Mouse (Mus musculus): Measurements from ENCODE around the gene Sh3rf1.

Gene Sh3rf1

DNA sequence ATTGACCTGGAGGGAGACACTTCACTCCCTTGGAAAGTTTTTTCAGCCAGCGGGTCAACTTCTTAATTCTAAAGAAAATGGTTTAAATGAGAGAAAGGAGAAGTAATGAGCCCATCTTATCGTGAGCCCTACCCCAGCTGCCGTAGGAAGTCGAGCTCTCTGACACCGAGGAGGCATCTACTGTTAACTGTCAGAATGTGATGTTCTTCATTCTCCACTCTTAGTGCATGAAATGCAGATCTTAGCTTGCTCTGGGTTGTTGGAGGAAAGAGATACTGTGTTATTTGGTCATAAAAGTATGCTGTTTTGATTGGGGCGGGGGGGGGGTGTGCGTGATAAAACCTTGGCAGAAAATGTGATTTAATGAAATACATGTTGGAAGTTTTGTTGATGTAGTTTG lies 62.7 kb downstream of the Sh3rf1 start:
- no peak for DNase-seq (ENCODE audit: low spot score in 2 of 2)

DNA sequence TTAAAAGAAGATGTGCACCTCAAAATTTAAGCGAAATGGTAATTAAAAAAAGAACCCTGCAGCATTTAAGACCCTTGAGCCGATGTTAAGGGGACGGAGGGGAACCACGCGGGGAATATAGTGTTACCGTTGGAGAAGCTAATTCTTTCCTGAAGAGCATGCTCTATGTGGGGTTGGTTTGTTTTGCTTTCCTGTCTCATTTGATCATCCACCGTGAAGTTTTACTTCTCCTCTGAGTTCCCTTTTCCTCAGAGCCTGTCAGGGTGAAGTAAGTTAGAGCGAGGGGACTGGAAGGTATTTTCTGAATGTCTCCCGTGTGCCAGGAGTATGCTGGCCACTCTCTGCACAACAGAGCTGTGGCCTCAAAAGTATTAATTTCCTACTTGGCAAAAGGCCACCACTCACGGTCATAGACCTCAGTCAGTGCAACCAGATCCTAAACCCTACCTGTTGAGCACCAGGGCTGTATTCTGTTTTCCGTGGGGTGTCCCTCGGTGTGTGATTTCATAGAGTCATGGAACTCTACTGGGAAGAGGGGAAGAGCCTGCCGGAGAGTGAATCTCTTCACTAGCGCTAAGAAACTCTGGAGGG lies 63.2 kb downstream of the Sh3rf1 start:
- no peak for DNase-seq (ENCODE audit: low spot score in 2 of 2)

DNA sequence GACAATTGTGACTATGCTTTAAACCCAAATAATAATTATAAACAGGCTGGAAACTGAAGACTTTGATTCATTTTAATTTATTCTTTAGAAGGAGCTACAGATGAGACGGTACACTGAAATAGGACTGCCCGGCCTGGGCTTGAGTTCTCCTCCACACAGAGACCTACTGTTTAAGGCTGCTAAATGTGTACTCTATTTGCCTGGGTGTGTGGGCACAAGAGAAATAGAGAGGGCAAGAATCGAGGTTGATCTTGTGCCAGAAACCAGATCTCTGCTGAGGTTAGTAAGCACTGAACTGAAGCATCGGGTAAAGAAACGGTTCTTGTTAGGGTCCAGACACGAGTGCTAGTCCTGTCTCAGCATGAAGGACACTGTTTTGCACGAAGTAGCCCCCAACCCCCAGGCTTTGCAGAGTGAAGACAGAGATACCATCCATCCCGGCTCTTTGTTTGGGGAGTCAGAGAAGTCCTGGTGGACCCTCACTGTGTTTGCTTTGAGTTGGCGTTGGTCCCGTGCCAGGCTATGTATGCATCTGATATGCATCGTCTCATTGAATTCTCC lies 64.4 kb downstream of the Sh3rf1 start:
- DNase-seq (ENCODE audit: low spot score in 2 of 2), result no peak

DNA sequence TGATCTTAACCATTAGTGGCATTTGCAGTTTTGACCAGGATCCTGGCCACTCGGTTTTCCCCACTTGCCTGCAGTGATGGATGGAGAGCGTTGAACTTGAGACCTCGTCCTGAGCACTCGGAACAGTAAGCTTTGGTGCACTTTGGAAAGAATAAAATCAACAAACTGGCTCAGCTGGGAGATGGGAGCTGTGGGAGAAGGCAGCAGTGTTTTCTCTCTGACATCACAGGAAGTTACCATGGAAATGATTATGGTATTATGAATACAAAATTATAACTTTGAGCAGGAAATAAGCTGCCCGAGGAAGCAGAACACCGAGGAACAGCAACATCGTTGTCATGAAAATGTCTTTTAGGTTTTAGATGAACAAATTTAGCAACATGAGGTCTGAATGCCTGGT lies 65.0 kb downstream of the Sh3rf1 start:
- DNase-seq (ENCODE audit: low spot score in 2 of 2), result no peak

DNA sequence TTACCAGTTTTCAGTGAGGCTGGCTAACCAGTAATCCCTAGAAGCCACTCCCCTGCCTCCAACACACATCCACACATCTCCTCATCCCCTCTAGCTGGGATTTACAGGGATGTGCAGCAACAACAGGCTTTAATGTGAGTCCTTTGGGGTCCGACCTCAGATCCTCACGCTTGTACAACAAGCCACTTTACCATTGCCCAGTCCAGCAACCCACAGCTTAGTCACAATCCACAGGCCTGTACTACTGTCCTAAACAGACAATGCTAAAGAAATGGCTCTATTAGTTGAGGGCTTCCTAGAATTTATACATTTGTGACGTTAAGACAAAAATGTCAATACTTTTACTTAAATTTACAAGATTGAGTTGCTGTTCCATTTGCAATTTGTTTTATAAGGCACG lies 71.4 kb downstream of the Sh3rf1 start:
- no peak for DNase-seq (ENCODE audit: low spot score in 2 of 2)

DNA sequence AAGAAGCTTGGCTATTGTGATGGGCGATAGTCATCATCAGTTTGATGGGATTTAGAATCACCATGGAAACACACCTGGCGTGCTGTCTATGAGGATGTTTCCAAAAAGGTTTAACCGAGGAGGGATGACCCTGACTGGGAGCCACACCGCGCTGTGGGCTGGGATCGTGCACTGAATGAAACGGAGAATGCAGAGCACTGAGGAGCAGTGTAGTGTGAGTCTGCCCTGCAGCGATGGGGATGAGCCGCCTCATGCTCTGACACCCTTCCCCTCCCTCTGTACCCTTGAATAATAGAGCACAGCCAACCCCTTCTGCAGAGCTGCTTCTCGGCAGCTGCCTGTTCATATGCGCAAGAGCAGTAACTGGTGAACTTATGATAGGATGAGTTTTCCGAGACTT lies 71.8 kb downstream of the Sh3rf1 start:
- DNase-seq (ENCODE audit: low spot score in 2 of 2), result no peak

DNA sequence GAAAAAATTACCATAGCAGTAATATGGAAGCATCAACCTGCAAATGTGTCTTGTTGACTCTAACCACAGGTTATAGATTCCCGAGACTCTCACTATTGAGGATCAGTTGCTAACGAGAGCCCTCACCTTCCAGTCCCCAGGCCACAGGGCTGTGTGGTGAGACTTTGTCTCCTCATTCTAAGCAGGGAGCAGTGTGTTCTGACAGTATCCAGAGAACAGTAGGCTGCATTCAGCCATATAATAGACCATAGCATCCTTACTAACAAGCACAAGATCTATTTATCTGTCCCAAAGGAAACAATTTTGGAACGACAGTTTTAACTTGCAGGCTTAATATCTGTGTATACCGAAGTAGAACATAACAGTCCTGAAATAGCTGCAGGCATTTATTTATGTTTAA lies 75.2 kb downstream of the Sh3rf1 start:
- no peak for DNase-seq (ENCODE audit: low spot score in 2 of 2)

DNA sequence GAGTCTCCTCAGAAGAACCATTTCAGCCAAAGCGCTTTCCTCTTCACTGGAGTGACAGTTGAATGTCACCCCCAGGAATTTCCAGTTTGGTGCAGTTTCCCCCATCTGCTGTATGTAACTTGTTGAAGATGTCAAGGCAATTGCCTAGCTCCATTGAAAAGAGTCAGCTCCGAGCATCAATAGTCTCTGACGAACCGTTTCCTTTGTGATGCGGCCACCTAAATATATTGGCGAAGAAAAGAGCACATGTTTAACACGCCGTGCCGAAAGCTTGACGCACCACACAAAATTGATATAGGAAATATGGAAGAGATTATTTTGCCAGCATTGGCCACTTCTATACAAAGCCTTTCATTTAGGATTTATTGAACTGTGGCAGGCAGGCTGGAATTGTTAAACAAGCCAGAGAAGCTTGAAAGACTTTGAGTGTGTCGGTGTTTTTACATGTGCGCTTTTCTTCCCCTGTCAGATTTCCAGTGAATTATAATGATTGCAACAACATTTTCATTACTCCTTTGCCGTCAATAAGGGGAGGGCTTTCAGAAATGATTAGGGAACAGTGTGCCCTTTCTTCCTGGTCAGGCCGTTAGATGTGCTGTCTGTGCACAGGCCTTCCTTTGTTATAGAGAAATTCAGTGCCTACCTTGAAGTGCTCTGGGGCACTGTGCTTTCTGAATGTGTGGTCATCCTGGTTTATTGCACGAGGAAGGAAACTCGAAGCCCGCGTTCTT lies 77.8 kb downstream of the Sh3rf1 start:
- no peak for DNase-seq (ENCODE audit: low spot score in 2 of 2)

DNA sequence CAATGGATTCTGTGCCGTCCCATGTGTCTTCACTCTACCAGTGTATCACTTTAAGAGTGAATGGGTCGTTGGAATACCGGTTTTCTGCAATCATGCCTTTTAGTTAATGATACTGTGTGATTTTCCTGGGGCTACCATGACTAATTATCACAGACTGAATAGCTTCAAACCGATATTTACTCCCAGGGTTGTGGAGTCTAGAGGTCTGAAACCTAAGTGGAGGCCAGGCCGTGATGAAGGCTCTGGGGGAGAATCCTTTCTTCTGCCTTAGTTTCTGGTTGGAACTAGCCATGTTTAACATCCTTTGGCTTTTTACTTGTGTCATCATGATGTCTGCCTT lies 78.3 kb downstream of the Sh3rf1 start:
- no peak for DNase-seq (ENCODE audit: low spot score in 2 of 2)

DNA sequence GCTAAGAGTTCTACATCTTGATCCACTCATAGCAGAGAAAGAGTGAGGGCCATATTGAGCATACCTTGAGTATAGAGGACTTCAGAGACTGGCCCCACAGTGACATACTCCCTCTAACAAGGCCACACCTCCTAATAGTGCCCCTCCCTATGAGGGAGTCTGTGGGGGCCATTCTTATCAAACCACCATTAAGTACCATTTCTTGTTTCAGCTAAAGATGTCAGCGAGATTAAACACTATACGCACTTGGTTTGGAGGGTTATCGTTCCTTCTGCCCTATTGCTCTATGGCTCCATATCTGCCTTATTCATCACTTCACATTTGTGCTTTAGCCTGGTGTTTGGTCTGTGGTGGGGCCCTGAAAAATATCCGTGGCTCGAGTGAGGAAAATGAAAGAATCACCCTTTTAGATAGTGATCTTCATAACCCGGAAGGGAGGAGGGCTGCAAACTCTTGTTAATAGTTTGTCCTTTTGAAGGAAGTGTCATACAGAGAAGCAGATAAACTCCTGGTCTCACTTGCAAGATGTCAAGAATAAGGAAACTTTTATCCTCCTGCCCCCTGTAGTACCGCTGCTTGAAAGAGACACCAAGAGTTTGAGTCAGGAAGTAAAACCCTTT lies 81.9 kb downstream of the Sh3rf1 start:
- no peak for DNase-seq (ENCODE audit: low spot score in 2 of 2)

DNA sequence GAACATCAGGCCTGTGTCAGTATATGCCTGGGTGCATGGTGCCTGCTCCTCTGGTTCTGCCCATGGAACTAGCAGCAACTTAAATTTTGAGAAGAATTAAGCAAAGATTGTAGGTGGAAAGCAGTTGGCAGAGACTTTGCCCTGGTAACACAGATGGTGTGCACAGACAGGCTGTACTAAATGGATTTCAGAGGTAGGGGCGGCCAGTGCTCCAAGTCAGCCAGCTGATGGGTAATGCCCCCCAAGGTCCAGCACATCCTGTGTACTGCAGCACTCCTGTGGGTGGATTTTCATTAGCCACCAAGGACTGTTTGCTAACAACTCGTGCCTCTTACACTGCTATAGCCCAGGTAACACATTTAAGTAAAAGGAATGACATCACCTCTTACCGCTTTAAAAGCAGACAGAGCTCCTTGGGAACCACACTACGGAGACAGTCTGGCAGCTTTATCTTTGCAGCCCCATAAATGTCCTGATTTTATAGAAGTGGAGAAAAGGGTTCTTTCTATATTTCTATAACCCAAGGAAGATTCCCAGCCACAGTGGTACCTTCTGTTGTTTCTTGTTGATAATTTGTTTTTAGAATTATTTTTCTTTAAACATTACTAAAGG lies 82.9 kb downstream of the Sh3rf1 start:
- no peak for DNase-seq (ENCODE audit: low spot score in 2 of 2)

DNA sequence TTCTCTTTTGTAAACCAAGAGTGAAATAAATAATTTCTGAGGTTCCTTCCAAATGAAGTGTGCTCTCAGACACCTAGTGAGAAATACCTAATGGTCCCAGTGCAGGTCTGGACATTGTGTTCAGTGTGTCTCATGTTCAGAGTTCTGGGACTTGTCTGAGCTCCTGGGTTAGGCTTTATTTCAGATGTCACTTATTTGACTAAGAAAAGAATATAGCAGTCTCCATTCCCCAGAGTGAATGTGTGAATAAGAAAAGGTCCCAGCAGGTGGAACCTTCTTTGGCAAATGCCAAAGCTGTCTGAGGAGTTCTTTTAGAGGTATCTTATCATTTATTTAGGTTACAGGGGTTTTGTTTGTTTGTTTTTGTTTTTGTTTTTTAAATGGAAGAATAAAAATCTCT lies 85.2 kb downstream of the Sh3rf1 start:
- DNase-seq (ENCODE audit: low spot score in 2 of 2), result no peak

DNA sequence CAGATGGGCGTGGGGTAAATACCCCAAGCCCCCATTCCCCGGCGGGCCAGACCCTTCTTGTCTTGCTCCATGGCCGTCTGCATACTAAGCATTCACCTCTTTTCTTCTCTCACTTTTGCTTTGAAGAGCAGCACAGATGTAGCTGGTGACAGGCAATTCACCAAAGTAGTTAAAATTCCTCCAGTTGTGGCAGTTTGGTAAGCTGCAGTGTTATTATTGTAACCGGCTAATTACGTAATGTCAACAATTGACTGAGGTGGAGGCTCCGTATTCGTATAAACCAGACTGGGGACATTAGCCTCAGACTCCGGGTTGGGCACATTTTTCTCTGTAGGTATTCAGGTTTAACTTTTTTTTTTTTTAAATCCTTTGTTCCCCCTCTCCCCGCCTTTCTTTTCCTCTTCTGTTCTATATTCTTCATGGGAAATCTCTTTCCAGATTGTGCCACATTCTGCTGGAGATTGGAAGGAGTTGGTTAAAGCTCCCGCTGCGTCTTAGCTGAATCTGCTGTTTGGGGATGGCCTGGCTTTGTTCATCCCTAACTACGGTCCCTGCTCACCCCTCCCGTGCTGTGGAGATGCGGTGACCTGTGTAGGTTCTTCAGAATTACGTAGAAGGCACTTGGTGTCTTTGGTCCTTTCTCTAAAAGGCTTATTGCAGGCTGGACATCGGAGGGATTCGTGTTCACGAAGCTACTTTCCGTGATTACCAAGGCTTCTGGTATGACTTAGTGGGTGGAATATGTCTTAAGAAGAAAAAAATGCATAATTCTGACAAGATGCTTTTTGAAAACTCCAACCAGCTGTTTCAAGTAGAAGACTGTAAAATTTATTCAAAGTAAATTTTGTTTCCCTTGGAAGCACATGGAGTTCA lies 86.1 kb downstream of the Sh3rf1 start:
- no peak for DNase-seq (ENCODE audit: low spot score in 2 of 2)

DNA sequence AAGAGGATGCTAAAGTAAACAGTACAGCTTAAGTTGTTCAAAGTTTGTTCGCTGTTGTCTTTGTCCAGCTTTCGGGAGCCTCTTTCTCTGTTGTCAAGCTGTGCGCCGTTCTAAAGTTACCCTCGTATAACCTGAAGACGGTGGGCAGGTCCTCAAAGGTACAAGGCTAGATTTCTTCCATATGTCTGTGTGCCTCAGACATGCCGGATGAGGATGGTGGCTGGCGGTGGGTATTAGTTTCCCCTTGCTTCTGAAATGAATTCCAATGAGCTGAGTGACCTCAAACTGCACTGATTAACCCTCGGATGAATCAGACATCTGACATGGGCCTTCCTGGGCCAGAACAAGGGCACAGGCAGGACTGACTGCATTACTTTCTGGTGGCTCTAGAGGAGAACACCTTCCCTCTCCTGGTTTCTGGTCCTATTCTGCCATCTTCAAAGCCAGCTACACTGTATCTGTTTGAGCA lies 86.8 kb downstream of the Sh3rf1 start:
- no peak for DNase-seq (ENCODE audit: low spot score in 2 of 2)

DNA sequence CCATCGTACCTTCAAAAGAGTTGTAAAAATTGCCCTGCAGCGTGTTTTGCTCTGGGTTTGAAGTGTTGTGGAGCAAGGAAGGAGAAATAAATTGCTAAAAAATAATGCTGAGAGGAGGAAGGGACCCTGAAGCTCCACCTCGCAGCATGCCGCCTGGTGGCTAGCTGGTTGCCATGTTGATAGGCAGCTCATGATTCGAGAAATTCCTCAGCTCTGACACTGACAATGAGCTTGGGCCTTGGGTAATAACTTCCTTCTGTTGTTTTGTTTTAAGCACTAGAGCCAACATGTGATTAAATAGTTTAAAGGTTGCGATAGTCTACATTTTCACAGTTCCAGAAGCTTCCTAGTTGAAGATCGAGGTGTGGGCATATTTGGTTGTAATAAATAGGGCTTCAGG lies 89.3 kb downstream of the Sh3rf1 start:
- no peak for DNase-seq (ENCODE audit: low spot score in 2 of 2)

DNA sequence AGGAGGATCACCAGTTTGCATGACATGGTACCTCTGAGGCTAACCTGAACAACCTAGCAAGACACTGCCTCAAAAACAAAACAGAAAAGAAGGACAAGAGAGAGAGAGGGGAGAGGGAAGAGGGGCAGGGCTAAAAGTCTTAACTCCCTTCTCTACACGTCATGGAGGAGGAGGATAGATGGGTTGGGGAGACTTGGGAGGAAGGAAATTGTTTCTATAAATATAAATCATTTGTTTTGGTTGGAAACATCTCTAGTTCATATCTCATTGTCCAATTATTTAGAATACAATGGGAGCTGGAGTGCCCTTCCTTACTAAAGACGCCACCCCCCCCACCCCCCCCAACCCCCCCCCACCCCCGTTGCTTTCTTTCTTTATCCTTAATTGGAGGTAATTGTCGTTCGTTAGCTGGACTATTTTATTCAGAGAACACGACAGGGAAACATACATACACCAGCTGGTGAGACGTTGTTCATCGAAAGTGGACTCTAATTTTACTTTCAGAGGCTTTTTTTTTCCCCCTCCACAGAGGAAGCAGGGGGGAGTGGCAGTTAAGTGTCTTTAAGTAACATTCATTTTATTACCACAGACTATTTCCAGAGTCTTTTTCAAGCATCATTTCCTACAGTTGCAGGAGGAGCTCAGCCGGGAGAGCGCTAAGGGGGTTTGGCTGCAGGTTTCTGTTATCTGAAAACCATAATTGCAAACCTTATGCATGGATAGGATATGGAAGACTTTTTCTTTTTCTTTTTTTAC lies 92.5 kb downstream of the Sh3rf1 start:
- DNase-seq (ENCODE audit: low spot score in 2 of 2), result no peak

DNA sequence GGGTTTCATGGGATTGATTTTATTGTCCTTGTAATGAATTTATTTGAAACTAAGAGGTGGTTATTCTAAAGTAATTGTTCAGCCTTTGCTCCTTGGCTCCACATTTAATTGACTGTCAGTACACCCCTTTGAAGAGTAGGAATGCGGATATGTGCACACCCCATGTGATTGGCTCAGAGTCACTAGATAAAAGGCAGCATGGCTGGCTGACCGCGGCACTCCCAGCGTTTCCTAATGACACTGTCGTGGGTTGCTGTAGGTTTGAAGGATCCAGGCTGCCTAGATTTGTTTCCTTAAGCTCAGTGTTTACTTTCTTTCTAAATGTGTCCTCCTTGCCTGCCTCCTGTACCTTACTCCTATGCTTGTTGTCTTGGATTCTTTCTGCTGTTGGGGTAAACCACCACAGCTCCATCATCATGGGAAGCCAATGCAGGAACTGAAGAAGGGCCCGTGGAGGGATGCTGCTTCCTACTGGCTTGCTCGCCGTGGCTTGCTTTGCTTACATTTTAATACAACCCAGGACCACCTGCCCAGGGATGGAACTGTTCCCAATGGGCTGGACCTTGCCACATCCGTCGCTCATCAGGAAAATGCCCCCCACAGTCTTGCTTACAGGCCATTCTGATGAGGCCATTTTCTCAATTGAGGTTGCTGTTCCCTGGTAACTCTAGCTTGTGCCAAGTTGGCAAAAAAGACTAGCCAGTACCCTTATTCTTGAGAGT lies 93.3 kb downstream of the Sh3rf1 start:
- no peak for DNase-seq (ENCODE audit: low spot score in 2 of 2)

DNA sequence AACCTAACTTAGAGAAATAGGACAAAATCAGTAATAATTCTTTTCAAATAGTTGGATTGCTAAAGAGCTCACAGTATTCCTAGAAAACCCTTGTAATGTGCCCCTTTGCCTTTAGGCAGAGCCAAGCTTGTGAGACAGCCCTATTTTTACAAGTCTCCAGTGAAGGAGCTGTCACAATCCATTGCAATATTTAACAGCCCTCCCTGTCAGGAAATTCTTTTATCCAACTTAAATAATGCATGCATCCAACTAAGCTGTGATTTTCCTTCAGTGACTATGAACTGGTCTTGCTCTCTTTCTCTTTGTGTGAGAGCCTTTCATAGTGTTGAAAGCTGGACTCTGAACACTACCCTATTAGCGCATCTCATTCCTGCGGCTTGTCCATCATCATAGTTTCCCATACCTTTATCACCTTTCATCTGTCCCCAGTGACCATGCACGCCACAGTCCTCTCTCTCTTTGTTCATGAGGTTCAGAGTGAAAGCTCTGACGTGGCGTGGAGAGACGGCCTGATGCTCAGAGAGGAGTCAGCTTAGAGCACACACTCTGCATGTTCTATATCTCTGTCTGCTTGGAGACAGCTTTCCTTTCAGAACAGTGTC lies 94.0 kb downstream of the Sh3rf1 start:
- no peak for DNase-seq (ENCODE audit: low spot score in 2 of 2)

DNA sequence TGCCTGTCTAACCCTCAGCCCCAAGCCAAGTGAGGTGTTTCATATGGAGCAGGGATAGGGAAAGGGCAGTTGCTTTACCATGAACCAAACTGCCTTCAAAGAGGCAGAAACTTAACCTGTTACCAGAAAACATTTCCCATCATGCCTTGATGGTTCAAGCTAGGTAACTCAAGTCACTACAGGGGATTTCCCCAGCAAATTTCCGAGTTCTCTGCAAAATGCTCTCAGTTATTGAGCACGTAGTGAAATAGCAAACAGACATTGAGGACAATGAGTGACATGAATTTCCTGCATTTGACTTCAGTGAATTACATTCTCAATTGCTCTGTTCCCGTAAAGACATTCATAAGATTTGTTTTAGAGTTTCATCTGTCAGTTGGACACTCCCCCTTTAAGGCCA lies 97.5 kb downstream of the Sh3rf1 start:
- no peak for DNase-seq (ENCODE audit: low spot score in 2 of 2)

DNA sequence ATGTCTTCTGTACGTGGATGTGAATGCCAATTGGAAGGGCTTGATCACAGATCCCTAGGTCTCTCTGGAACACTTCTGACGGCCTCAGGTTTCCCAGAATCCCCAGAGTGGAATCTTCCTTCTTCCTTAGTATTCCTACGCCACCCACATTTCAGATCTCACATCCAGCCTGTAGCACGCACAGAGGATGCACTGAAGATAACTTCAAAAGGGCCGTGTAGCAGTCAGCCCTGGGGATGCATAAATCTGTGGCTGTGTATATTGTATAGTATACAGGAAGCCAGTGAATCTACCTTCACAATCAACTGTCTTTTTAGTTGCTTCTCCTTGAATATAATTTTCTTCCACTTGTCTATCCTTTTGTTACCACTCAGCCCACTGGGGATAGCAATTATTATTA lies 98.1 kb downstream of the Sh3rf1 start:
- DNase-seq (ENCODE audit: low spot score in 2 of 2), result no peak

Data from urinary bladder, adult 18-20 months (tissue).